Mouse (Mus musculus) inflammation-experienced regulatory T-cells, adult 6 months (primary cell): ENCODE measurements around the gene Rorc. TPM values are rescaled to one million over a fixed set of nuclear protein-coding genes. Genes with fewer than 3 reads are reported as not detected.

Experiments
- ATAC-seq: one replicate; pipeline ENCODE4 v1.8.0; 2017
- polyA plus RNA-seq, 3 experiments: library from polyadenylated mRNA; unstranded; fragments of 100-300 nt; shearing (Covaris generic); gene quantifications; one replicate each; pipeline ENCODE4 v1.2.1; 2017

Gene Rorc
- polyA plus RNA-seq: 10 to 100 TPM in 2 of 3 experiments, 1 to 10 TPM in 1; 5.4 to 13.2 (median 13.1) TPM

GRCm38 (mm10) chr3:94372641-94373040 is at the start of gene Rorc:
Gene Rorc (plus strand): TSS chr3:94372794.
- no peak for ATAC-seq

GRCm38 (mm10) chr3:94328681-94329080 is 43.9 kb upstream of the Rorc start:
- no peak for ATAC-seq

- ATAC-seq: no peak
These were observed 38.2 kb upstream of the Rorc start for GRCm38 (mm10) chr3:94334442-94334841.

GRCm38 (mm10) chr3:94338522-94338921 is 34.1 kb upstream of the Rorc start:
- ATAC-seq: no peak

- ATAC-seq: no peak
These were observed 30.6 kb upstream of the Rorc start, which contains the start of gene Them5 for GRCm38 (mm10) chr3:94341959-94342422. Gene Them5 (plus strand): TSS chr3:94342099.

- ATAC-seq: no peak
These were observed 30.0 kb upstream of the Rorc start for GRCm38 (mm10) chr3:94342552-94342951.

GRCm38 (mm10) chr3:94344182-94344581 is 28.4 kb upstream of the Rorc start:
- ATAC-seq: no peak

- no peak for ATAC-seq
These were observed 27.7 kb upstream of the Rorc start for GRCm38 (mm10) chr3:94344897-94345296.

- no peak for ATAC-seq
These were observed 24.4 kb upstream of the Rorc start for GRCm38 (mm10) chr3:94348146-94348545.

- ATAC-seq: no peak
These were observed 11.8 kb upstream of the Rorc start for GRCm38 (mm10) chr3:94360812-94361211.

GRCm38 (mm10) chr3:94362138-94362537 is 10.5 kb upstream of the Rorc start, which contains the start of gene C2cd4d:
Gene C2cd4d (plus strand): TSS chr3:94362438.
- no peak for ATAC-seq

GRCm38 (mm10) chr3:94363291-94364153 is 9.1 kb upstream of the Rorc start:
- ATAC-seq: no peak

- ATAC-seq: no peak
These were observed 8.5 kb upstream of the Rorc start for GRCm38 (mm10) chr3:94364154-94364526.

GRCm38 (mm10) chr3:94366761-94367160 is 5.8 kb upstream of the Rorc start:
- ATAC-seq: peak; percentile 77

- no peak for ATAC-seq
These were observed 5.1 kb upstream of the Rorc start for GRCm38 (mm10) chr3:94367511-94367910.

- peak; percentile 46 for ATAC-seq
These were observed 4.0 kb upstream of the Rorc start for GRCm38 (mm10) chr3:94368631-94369030.

- ATAC-seq: no peak
These were observed 2.9 kb upstream of the Rorc start for GRCm38 (mm10) chr3:94369709-94370108.

GRCm38 (mm10) chr3:94371637-94372036 is 957 bp upstream of the Rorc start:
- no peak for ATAC-seq

GRCm38 (mm10) chr3:94372038-94372437 is 556 bp upstream of the Rorc start:
- ATAC-seq: no peak

- no peak for ATAC-seq
These were observed 496 bp downstream of the Rorc start for GRCm38 (mm10) chr3:94373090-94373489.

GRCm38 (mm10) chr3:94373597-94374011 is 1.0 kb downstream of the Rorc start:
- ATAC-seq: no peak

GRCm38 (mm10) chr3:94374636-94375035 is 2.0 kb downstream of the Rorc start:
- ATAC-seq: no peak

- ATAC-seq: no peak
These were observed 2.6 kb downstream of the Rorc start for GRCm38 (mm10) chr3:94375146-94375545.

GRCm38 (mm10) chr3:94375861-94376260 is 3.3 kb downstream of the Rorc start:
- no peak for ATAC-seq
